Mouse (Mus musculus) kidney, postnatal 0 days (tissue): Measurements from ENCODE around the gene Ghr. TPM values are rescaled to one million over a fixed set of nuclear protein-coding genes. Genes with fewer than 3 reads are reported as not detected.
A peak's percentile ranks its signal among the peaks of the same experiment; 100 is the strongest.

Experiments
- ATAC-seq: fragments of 200-750 bp; cut with Nextera tagmentation; replicated peaks from 2 replicates; pipeline ENCODE4 v1.8.0; 2017; ENCODE audit warnings: low read depth, moderate number of reproducible peaks, moderate TSS enrichment, moderate library complexity; ENCODE audit not compliant: low FRiP score
- DNase-seq: peaks from one replicate; pipeline ENCODE4 v3.0.0-alpha.2; 2016; ENCODE audit warnings: low spot score
- H3K27ac ChIP-seq: fragments of 300-500 bp; sonication (generic); 2 replicates; pipeline ENCODE4 v1.5.1; 2014; ENCODE audit warnings: mild to moderate bottlenecking
- H3K27me3 ChIP-seq: fragments of 300-500 bp; sonication (generic); 2 replicates; pipeline ENCODE4 v1.6.1; 2014; ENCODE audit warnings: low read length, mixed read lengths; ENCODE audit not compliant: insufficient read depth
- H3K36me3 ChIP-seq: fragments of 300-500 bp; sonication (generic); 2 replicates; pipeline ENCODE4 v1.6.1; 2014; ENCODE audit warnings: low read length, mixed read lengths; ENCODE audit not compliant: insufficient read depth
- H3K4me1 ChIP-seq: fragments of 300-500 bp; sonication (generic); replicated peaks from 2 replicates; pipeline ENCODE4 v1.6.1; 2014; ENCODE audit warnings: antibody characterized with exemption, low read length, mixed read lengths; ENCODE audit not compliant: insufficient read depth
- H3K4me2 ChIP-seq: fragments of 300-500 bp; sonication (generic); 2 replicates; pipeline ENCODE4 v1.6.1; 2014; ENCODE audit warnings: mild to moderate bottlenecking, low read length, moderate library complexity, mixed read lengths
- H3K4me3 ChIP-seq: fragments of 300-500 bp; sonication (generic); replicated peaks from 2 replicates; pipeline ENCODE4 v1.5.1; 2014; ENCODE audit warnings: low read depth, low read length
- H3K9ac ChIP-seq: fragments of 300-500 bp; sonication (generic); 2 replicates; pipeline ENCODE4 v1.6.1; 2014; ENCODE audit warnings: low read depth, low read length
- H3K9me3 ChIP-seq: fragments of 300-500 bp; sonication (generic); replicated peaks from 2 replicates; pipeline ENCODE4 v1.6.1; 2016; ENCODE audit warnings: low read length, inconsistent platforms, mixed read lengths
- CTCF ChIP-seq: IDR thresholded peaks from 2 replicates; pipeline ENCODE4 v1.5.1; 2016; ENCODE audit warnings: antibody characterized with exemption, low read depth, mild to moderate bottlenecking, moderate library complexity
- WGBS: fragments of 180-500 bp; shearing (Covaris S2); extraction: QIAGEN DNeasy Blood & Tissue Kit; methylation state at CpG from one replicate; pipeline ENCODE4 v1.1.7; 2014; 5-methylcytosine and 5-hydroxymethylcytosine counted together
- polyA plus RNA-seq: library from polyadenylated mRNA; unstranded; fragments of >200 nt; fragmentation: Nextera tagmentation; extraction: Ambion mirVana; gene quantifications from 2 replicates; pipeline ENCODE4 v1.2.1, GENCODE M21; 2015

Gene Ghr
- polyA plus RNA-seq, 1 experiment from 2014 or later: 82.6 TPM

GRCm38 (mm10) chr15:3509089-3509488 is 74.2 kb downstream of the Ghr start:
- H3K27me3 ChIP-seq: no peaks in the 10 kb centered on the region
- no peak overlapping the region for H3K4me2 ChIP-seq
- H3K4me3 ChIP-seq: no peak overlapping the region
- 63% methylated on average over 3 of the region's 3 CpGs for WGBS
- 0 out of 2 replicates have a peak overlapping the region, but pooled peaks have one; percentile 2 for H3K27ac ChIP-seq
- no peaks in the 10 kb centered on the region for H3K36me3 ChIP-seq
- TF ChIP-seq CTCF: no peak
- H3K9ac ChIP-seq: no peak overlapping the region
- H3K4me1 ChIP-seq: 0 out of 2 replicates have a peak, but pooled peaks cover 14% of the 10 kb centered on the region
- DNase-seq (no peak), ATAC-seq (no peak)
- H3K9me3 ChIP-seq: no peaks in the 10 kb centered on the region

DNA sequence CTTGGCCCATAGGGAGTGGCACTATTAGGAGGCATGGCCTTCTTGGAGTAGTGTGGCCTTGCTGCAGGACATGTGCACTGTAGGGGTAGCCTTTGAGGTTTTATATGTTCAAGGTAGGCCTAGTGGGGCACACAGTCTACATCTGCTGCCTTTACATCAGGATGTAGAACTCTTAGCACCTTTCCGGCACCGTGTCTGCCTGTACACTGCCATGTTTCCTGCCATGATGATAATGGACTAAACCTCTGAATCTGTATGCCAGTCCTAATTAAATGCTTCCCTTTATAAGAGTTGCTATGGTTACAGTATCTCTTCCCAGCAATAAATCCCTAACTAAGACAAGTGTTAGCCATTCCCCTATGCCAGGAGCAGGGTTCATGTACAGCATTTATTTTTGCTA is 76.0 kb downstream of the Ghr start:
- ATAC-seq: no peak

DNA sequence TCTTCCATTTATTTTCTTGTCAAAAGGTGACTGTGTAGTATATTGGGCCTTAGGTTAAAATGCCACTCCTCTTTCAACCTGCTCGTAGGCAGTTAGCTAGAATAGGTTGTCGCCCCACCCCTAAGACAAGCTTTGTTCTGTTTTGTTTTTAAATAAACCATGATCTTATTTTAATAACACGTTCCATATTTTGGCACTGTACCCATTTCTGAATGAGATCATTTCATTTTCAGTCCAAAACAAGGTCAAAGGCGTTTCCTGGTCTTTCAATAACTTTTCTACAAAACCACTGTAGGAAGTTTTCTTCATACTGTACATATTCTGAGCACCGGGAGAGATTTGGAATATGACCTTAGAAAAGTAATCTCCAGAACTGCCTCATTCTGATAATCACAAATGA is 78.6 kb downstream of the Ghr start:
- no peak overlapping the region for H3K4me2 ChIP-seq
- WGBS: 74% methylated on average over 5 of the region's 5 CpGs
- no peak overlapping the region for H3K9ac ChIP-seq
- DNase-seq (no peak), ATAC-seq (no peak)
- H3K27me3 ChIP-seq: no peaks in the 10 kb centered on the region
- 0 out of 2 replicates have a peak, but pooled peaks cover 11% of the 10 kb centered on the region for H3K4me1 ChIP-seq
- TF ChIP-seq CTCF: no peak
- H3K27ac ChIP-seq: no peak overlapping the region
- H3K36me3 ChIP-seq: no peaks in the 10 kb centered on the region
- H3K4me3 ChIP-seq: no peak overlapping the region
- no peaks in the 10 kb centered on the region for H3K9me3 ChIP-seq

More for the DNA sequence above, 76.0 kb downstream of the Ghr start:
- no peaks in the 10 kb centered on the region for H3K9me3 ChIP-seq
- H3K4me3 ChIP-seq: no peak overlapping the region
- no peaks in the 10 kb centered on the region for H3K27me3 ChIP-seq
- no peak for TF ChIP-seq CTCF
- no peak overlapping the region for H3K27ac ChIP-seq
- H3K4me2 ChIP-seq: no peak overlapping the region
- H3K9ac ChIP-seq: no peak overlapping the region
- DNase-seq: no peak
- no peaks in the 10 kb centered on the region for H3K36me3 ChIP-seq
- 0 out of 2 replicates have a peak, but pooled peaks cover 14% of the 10 kb centered on the region for H3K4me1 ChIP-seq
- 92% methylated on average over 2 of the region's 2 CpGs for WGBS

DNA sequence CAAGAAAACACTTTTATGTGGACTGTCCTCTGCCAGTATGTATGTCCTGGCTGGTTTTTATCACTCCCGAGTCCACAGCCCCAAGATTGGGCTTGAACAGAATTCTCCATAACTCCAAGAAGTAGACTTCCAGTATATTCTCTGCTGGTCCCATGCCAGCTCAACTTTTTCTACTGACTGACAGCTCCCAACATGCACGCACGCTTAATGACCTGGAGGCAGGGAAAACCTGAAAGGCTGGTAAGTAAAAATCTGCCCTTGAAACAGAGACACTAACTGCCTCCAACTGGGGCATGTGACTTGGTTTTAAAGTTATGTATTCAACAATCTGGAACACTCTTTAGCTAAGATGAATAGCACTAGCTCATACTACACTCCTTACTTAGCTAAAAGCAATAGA is 81.6 kb downstream of the Ghr start:
- Histone ChIP-seq H3K27me3 (no peaks in the 10 kb centered on the region), H3K36me3 (no peaks in the 10 kb centered on the region), H3K9me3 (no peaks in the 10 kb centered on the region), H3K27ac (no peak overlapping the region), H3K4me2 (no peak overlapping the region), H3K4me1 (no peaks in the 10 kb centered on the region), H3K9ac (no peak overlapping the region), H3K4me3 (no peak overlapping the region)
- no peak for TF ChIP-seq CTCF
- ATAC-seq: no peak
- 55% methylated on average over 3 of the region's 3 CpGs for WGBS
- no peak for DNase-seq

DNA sequence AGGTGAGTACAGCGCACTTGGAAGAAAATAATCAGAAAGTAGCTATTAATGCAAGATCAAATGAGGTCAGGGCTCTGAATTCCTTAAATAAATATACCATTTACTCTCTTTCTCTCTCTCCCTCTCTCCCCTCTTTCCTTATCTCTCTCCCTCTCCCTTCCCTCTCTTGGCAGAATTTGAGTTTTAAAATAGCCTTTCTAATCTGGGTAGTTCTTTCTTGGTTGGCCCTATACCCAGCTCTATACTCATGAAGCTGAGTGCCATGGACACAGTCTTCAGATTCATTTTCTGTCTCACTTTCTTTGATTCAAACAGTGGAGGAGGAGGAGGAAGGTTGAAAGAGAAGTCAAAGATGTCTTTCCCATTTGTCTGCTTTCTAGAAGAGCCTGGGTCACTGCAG is 84.3 kb downstream of the Ghr start:
- H3K9ac ChIP-seq: no peak overlapping the region
- no peaks in the 10 kb centered on the region for H3K4me1 ChIP-seq
- no peak for TF ChIP-seq CTCF
- WGBS: 100% methylated on average over 1 of the region's 1 CpGs
- H3K36me3 ChIP-seq: no peaks in the 10 kb centered on the region
- H3K27me3 ChIP-seq: no peaks in the 10 kb centered on the region
- no peaks in the 10 kb centered on the region for H3K9me3 ChIP-seq
- DNase-seq (no peak), ATAC-seq (no peak)
- no peak overlapping the region for H3K4me2 ChIP-seq
- H3K4me3 ChIP-seq: no peak overlapping the region
- no peak overlapping the region for H3K27ac ChIP-seq

DNA sequence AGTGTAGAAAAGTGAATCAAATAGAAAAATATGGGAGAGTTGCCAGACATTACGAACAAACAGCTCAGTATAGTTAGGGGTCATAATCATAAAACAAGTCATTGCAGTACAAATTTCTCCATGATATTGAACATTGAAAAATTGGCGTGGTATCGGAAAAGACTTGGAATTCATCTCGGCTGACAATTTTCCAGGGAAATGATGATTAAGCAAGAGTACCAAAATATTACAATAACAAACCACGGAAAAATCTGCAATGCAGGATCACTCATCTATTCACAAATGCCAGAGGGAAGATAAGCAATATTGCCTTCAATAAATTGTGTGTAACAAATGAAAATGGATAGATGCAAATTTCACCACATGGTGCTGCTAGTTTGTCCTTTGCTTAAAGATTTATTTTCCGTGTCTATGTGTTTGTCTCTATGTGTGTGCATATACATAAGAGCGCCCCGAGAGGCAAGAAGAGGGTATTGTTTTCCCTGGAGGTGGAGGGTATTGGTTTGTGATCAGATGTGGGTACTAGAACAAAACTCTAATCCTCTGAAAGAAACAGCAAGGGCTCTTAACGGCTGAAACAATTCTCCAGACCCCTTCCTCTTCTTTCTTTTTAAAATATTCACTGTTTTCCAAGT is 85.2 kb downstream of the Ghr start:
- DNase-seq (no peak), ATAC-seq (no peak)
- Histone ChIP-seq H3K4me3 (no peak overlapping the region), H3K4me1 (no peaks in the 10 kb centered on the region), H3K4me2 (no peak overlapping the region), H3K27me3 (no peaks in the 10 kb centered on the region), H3K9me3 (no peaks in the 10 kb centered on the region), H3K9ac (no peak overlapping the region), H3K27ac (no peak overlapping the region), H3K36me3 (no peaks in the 10 kb centered on the region)
- WGBS: 86% methylated on average over 9 of the region's 9 CpGs
- peak; percentile 26; the same call in 1 of the 2 replicates for TF ChIP-seq CTCF

- ATAC-seq (no peak), DNase-seq (no peak)
- Histone ChIP-seq H3K4me3 (no peak overlapping the region), H3K4me1 (no peaks in the 10 kb centered on the region), H3K9ac (no peak overlapping the region), H3K4me2 (no peak overlapping the region), H3K27me3 (no peaks in the 10 kb centered on the region), H3K9me3 (no peaks in the 10 kb centered on the region), H3K27ac (no peak overlapping the region), H3K36me3 (no peaks in the 10 kb centered on the region)
- WGBS: 85% methylated on average over 3 of the region's 3 CpGs
- TF ChIP-seq CTCF: no peak
These were observed 92.4 kb downstream of the Ghr start for GRCm38 (mm10) chr15:3490868-3491267.
